Mouse (Mus musculus) right cerebral cortex, postnatal 14 days (tissue): ENCODE data around the gene Rbl1.
A peak's percentile ranks its signal among the peaks of the same experiment; 100 is the strongest.
"Not testable (repeated sequence)": the region's sequence is repeated elsewhere in the genome, so short reads cannot be mapped to it uniquely, and the experiment has no call there.

Experiments
- DNase-seq: peaks from one replicate; pipeline ENCODE4 v3.0.0; 2022

Rbl1 gene

DNA sequence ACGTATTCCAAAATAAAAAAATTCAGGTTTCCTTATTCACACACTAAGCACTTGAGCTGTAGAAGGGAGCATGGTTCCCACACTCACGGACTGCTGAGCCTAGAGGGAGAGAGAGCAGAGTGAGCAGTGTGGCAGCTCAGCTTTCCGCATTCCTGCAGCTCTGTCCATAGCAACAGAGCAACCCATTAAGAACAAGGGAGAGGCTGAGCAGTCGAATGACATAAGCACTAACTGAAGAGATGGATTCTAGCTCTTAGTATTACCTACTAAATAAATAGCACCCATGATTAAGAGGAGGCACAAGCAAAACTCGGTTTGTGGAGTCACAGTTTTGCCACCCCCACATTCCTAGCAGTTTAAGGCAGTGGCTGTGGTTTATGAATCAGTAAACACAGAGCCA lies 34.2 kb downstream of the Rbl1 start:
- DNase-seq: no peak

DNA sequence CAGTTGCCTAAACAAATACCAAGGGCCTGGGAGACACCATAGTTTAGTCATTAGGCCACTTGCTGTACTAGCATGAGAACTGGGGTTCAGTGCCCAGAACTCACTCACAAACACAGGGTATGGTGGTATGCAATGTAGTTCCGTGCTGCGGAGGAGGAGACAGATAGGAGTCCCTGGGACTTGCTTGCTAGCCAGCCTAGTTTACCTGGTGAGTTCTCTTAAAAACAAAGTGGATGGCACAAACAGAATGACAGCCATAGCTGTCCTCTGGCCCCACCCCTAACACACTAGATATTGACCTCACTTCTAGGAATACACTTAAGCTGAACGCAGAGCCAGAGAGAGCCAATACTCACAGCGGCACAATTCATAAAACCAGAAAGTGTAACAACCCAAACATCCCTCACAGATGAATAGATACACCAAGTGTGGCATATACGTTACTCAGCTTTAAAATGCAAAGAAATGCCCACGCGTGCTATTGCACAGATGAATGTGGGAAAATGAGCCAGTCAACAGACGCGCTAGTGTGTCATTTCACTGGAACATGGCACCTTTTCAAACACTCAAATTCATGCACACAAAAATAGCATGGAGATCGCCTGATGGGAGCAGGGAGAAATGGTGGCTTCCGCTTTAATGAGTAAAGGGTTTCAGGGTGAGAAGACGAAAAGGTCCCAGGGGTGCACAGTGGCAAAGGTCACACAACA lies 37.8 kb downstream of the Rbl1 start:
- no peak for DNase-seq

- not testable (repeated sequence) for DNase-seq
These were observed 38.8 kb downstream of the Rbl1 start for GRCm38 (mm10) chr2:157165312-157166224.

GRCm38 (mm10) chr2:157164101-157164500 lies 40.2 kb downstream of the Rbl1 start:
- DNase-seq: no peak

- no peak for DNase-seq
These were observed 48.3 kb downstream of the Rbl1 start for GRCm38 (mm10) chr2:157156079-157156478.

DNA sequence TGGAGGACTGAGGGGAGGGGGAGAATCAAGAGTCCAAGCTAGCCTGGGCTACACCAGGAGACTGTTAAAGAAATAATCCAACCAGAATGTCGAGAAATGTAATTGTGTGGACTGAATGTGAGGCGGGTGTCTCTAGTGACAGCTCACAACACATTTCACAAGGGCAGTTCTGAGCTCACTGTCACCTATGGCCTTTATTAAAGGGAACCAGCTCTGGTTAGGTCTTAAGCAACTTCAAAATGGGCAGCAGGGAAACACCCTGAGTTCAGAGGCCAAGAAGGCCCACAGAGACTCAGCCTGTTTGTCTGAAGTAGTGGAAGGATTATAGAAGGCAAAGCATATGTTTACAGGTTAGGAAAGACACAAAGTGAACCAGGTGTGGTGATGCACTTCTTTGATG lies 51.1 kb downstream of the Rbl1 start:
- no peak for DNase-seq

- DNase-seq: no peak
These were observed 55.9 kb downstream of the Rbl1 start for GRCm38 (mm10) chr2:157148417-157148816.

DNA sequence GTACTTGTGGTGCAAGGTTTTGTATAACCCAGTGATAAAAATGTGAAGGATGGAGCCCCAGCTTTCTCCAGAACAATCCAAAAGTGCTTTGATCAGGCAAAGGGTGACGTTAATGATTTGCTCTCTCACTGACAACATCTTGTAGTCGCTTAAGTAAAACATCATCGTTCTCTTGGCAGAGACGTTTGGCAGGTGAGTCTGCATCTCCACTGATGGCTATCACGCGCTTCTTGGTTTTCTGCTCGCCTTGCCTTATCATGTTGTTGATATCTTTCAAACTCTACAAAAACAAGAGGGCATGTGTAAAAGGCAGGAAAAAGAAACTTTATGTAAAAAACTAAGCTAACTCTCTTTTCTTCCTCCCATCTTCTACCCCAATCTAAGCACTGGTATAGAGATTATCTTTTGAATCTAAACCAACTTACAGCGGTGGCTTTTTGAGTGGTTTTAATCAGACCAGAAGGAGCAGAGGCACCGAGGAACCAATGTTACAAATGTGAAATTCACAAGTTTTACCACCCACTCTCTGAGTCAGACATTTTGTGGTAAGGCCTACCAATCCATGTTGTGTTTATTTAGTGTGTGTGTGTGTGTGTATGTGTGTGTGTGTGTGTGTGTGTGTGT lies 56.8 kb downstream of the Rbl1 start:
- no peak for DNase-seq

- DNase-seq: no peak
These were observed 59.2 kb downstream of the Rbl1 start for GRCm38 (mm10) chr2:157145173-157145572.

GRCm38 (mm10) chr2:157144132-157144531 lies 60.2 kb downstream of the Rbl1 start:
- no peak for DNase-seq

DNA sequence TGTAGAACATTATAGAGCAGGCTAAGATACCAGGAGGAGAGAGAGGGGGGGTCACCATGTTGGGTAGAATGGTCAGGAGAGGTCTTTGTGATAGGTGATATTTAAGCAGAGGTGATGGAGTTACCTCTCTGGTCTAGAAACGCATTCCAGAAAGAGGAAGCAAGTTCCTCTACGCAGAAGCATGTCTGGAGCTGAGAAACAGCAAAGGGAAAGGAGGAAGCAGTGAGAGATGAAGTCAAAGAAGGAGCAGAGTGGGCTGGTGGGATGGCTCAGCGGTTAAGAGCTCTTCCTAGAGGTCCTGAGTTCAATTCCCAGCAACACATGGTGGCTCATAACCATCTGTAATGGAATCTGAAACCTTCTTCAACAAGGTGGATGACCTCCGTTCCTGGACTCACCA lies 62.4 kb downstream of the Rbl1 start:
- no peak for DNase-seq

GRCm38 (mm10) chr2:157139251-157139802 lies 65.0 kb downstream of the Rbl1 start:
- no peak for DNase-seq

DNA sequence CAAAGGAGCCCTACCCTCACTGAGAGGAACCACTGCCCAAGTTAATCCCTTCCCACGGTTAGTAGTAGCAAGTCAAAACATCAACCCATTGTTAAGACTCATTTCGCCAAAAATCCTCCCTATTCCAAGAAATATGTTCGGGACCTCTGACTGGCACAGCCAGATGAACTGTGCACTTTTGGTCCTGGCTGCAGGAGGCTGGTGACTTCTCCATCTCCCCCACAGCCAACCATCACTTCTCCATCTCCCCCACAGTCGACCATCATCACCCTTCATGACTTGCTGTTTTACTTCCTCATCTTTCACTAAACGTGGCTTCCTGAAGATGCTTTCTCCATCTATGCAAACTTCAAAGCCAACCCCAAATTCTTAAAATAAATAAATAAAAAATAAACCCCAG lies 65.5 kb downstream of the Rbl1 start:
- DNase-seq: no peak

DNA sequence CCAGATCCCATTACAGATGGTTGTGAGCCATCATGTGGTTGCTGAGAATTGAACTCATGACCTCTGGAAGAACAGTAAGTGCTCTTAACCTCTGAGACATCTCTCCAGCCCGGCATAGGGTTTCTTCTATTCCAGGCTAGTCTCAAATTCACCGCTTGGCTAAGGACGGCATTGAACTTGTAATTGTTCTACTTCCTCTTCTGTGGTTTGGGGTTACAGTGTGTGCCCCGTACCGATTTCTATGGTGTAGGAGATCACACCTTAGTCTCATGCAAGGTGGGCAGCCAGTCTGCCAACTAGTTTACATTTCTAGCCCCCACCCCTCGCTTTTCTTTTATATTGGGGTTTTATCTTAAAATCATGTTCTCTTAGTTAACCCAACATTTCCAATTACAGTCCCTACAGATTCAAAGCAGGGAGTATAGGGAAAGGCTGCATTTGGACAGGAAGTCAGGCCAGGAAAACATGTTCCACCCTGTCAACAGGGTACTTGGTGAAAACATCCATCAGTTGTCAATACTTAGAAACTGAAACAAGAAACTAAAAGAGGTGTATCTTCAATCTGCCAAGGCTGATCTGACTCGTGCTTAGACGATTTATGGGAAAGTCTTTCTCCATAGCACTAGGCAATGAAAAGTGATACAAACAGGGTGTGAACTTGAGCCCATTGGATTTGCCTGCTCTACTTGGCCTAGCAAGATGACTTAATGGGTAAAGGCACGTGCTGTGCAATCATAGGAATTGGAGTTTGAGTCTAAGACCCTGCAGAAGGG lies 66.2 kb downstream of the Rbl1 start:
- no peak for DNase-seq

- no peak for DNase-seq
These were observed 67.7 kb downstream of the Rbl1 start for GRCm38 (mm10) chr2:157136646-157137045.

- DNase-seq: no peak
These were observed 68.2 kb downstream of the Rbl1 start for GRCm38 (mm10) chr2:157136176-157136575.

DNA sequence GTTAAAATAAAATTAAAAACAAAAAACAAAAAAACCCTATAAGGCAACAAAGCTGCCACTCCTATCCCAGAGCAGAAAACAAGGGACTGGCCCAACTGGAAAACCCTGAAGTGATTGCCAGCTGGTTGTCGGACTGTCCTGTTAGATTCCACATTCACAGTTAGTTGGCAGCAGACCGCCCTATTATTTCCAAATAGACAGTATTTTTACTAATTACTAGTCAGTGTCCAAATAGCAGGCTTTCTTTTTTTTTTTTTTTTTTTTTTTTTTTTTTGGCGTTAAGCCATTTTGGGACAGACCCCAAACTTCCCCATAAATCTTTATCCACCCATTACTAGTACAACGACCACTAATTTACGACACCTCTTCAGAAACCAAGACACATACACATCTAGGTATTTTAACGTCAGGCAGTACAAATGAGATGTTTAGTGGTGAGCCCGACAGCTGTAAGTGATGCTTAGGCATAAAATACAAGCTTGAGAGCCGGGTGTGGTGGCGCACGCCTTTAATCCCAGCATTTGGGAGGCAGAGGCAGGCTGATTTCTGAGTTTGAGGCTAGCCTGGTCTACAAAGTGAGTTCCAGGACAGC lies 68.7 kb downstream of the Rbl1 start:
- no peak for DNase-seq

DNA sequence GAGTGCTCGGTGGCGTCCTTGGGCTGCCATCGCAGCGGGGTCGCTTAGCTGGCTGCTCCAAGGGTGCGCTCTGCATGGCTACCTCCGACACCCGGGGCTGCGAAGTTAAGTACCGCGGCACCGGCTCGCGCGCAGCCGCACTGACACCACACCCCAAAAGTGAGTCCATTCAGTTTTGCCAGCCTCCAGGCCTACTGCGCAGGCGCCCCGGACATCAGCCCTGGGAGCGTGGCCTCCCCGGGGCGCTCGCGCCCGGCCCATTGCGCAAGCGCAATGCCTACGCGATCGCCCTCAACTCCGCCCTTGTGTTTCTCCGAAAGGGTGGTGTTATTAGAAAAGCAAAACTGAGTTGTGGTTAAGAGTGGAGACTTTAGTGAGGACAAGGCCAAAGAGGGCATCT lies 69.3 kb downstream of the Rbl1 start, which contains the start of gene Samhd1:
TSS of gene Samhd1 (minus strand) at position 252 of the 400 bp plus-strand sequence.
- peak; percentile 87 for DNase-seq

- no peak for DNase-seq
These were observed 69.8 kb downstream of the Rbl1 start for GRCm38 (mm10) chr2:157134479-157134931.

GRCm38 (mm10) chr2:157133769-157134478 lies 70.4 kb downstream of the Rbl1 start:
- no peak for DNase-seq
